Mouse (Mus musculus) ES-Bruce4 (cell line): Measurements from ENCODE around the gene Plekha5. TPM values are rescaled to one million over a fixed set of nuclear protein-coding genes. Genes with fewer than 3 reads are reported as not detected.

Source experiments
- H3K27ac ChIP-seq: 2 replicates; pipeline ENCODE4 v1.5.1; 2012; ENCODE audit warnings: low read length, inconsistent platforms; ENCODE audit not compliant: insufficient read depth
- H3K27me3 ChIP-seq: 2 replicates; pipeline ENCODE4 v1.6.1; 2012; ENCODE audit warnings: mild to moderate bottlenecking, low read length, inconsistent platforms; ENCODE audit not compliant: control insufficient read depth, poor library complexity, insufficient read depth, severe bottlenecking
- H3K36me3 ChIP-seq: 2 replicates; pipeline ENCODE4 v1.6.1; 2012; ENCODE audit warnings: inconsistent platforms, mild to moderate bottlenecking, low read length, moderate library complexity; ENCODE audit not compliant: control insufficient read depth, poor library complexity, insufficient read depth, severe bottlenecking
- H3K4me1 ChIP-seq: one replicate; pipeline ENCODE4 v1.8.1; 2011; ENCODE audit warnings: low read length; ENCODE audit not compliant: control insufficient read depth, insufficient read depth
- H3K4me3 ChIP-seq: 2 replicates; pipeline ENCODE4 v1.5.1; 2011; ENCODE audit warnings: low read depth, mild to moderate bottlenecking, low read length
- H3K9ac ChIP-seq: 2 replicates; pipeline ENCODE4 v1.6.1; 2012; ENCODE audit warnings: low read depth, mild to moderate bottlenecking, inconsistent platforms; ENCODE audit not compliant: poor library complexity, severe bottlenecking
- H3K9me3 ChIP-seq: replicated peaks from 2 replicates; pipeline ENCODE4 v1.6.1; 2012; ENCODE audit warnings: mild to moderate bottlenecking, low read length, inconsistent platforms; ENCODE audit not compliant: control insufficient read depth, poor library complexity, insufficient read depth, severe bottlenecking
- CTCF ChIP-seq: IDR thresholded peaks from one replicate; pipeline ENCODE4 v1.8.1; 2011; ENCODE audit warnings: low read depth, low read length
- EP300 ChIP-seq: IDR thresholded peaks from 2 replicates; pipeline ENCODE4 v1.6.1; 2011; ENCODE audit warnings: low read depth, low read length; ENCODE audit not compliant: insufficient read depth
- POLR2A ChIP-seq: IDR thresholded peaks from one replicate; pipeline ENCODE4 v1.8.1; 2011; ENCODE audit warnings: low read length; ENCODE audit not compliant: insufficient read depth
- polyA plus RNA-seq: library from polyadenylated mRNA; stranded (reverse); fragments of >200 nt; gene quantifications from 2 replicates; pipeline ENCODE4 v1.2.4, GENCODE M21; 2011; ENCODE audit warnings: low read depth; ENCODE audit not compliant: missing spikeins, insufficient read depth, insufficient read length

Gene Plekha5
- polyA plus RNA-seq, 1 experiment, result 80.3 TPM

GRCm38 (mm10) chr6:140512427-140512826 lies 88.6 kb downstream of the Plekha5 start:
- no peak overlapping the region for H3K4me3 ChIP-seq
- peaks cover 7% of the 10 kb centered on the region for H3K4me1 ChIP-seq
- no peak overlapping the region for H3K27ac ChIP-seq
- no peaks in the 10 kb centered on the region for H3K9me3 ChIP-seq
- no peaks in the 10 kb centered on the region for H3K27me3 ChIP-seq
- no peak overlapping the region for H3K9ac ChIP-seq
- TF ChIP-seq EP300 (no peak), POLR2A (no peak), CTCF (no peak)
- no peaks in the 10 kb centered on the region for H3K36me3 ChIP-seq

- Histone ChIP-seq H3K36me3 (no peaks in the 10 kb centered on the region), H3K27ac (no peak overlapping the region), H3K9me3 (no peaks in the 10 kb centered on the region), H3K9ac (no peak overlapping the region), H3K27me3 (no peaks in the 10 kb centered on the region), H3K4me3 (no peak overlapping the region), H3K4me1 (peaks cover 7% of the 10 kb centered on the region)
- no peak for TF ChIP-seq CTCF
- TF ChIP-seq POLR2A, result no peak
- no peak for TF ChIP-seq EP300
These were observed 90.6 kb downstream of the Plekha5 start for GRCm38 (mm10) chr6:140514205-140515110.

- H3K9me3 ChIP-seq, result no peaks in the 10 kb centered on the region
- no peak overlapping the region for H3K4me3 ChIP-seq
- no peak overlapping the region for H3K9ac ChIP-seq
- H3K27me3 ChIP-seq, result no peaks in the 10 kb centered on the region
- H3K4me1 ChIP-seq, result peaks cover 7% of the 10 kb centered on the region
- TF ChIP-seq POLR2A, result no peak
- no peak overlapping the region for H3K27ac ChIP-seq
- no peaks in the 10 kb centered on the region for H3K36me3 ChIP-seq
These were observed 91.7 kb downstream of the Plekha5 start for GRCm38 (mm10) chr6:140515550-140515949.

GRCm38 (mm10) chr6:140516202-140516601 lies 92.3 kb downstream of the Plekha5 start:
- Histone ChIP-seq H3K36me3 (no peaks in the 10 kb centered on the region), H3K27me3 (no peaks in the 10 kb centered on the region), H3K4me1 (peaks cover 7% of the 10 kb centered on the region), H3K27ac (no peak overlapping the region), H3K9me3 (no peaks in the 10 kb centered on the region), H3K9ac (no peak overlapping the region), H3K4me3 (no peak overlapping the region)
- TF ChIP-seq POLR2A (no peak), CTCF (no peak), EP300 (no peak)

- no peak for TF ChIP-seq POLR2A
- peak; percentile 92 for TF ChIP-seq CTCF
- H3K4me1 ChIP-seq, result peaks cover 7% of the 10 kb centered on the region
- H3K4me3 ChIP-seq, result no peak overlapping the region
- H3K9ac ChIP-seq, result no peak overlapping the region
- H3K36me3 ChIP-seq, result no peaks in the 10 kb centered on the region
- H3K9me3 ChIP-seq, result no peaks in the 10 kb centered on the region
- no peaks in the 10 kb centered on the region for H3K27me3 ChIP-seq
- no peak overlapping the region for H3K27ac ChIP-seq
These were observed 93.3 kb downstream of the Plekha5 start for GRCm38 (mm10) chr6:140517188-140517587.

- Histone ChIP-seq H3K4me3 (no peak overlapping the region), H3K4me1 (peaks cover 4% of the 10 kb centered on the region)
- TF ChIP-seq EP300, result no peak
- TF ChIP-seq POLR2A, result no peak
- TF ChIP-seq CTCF, result no peak
These were observed 95.2 kb downstream of the Plekha5 start for GRCm38 (mm10) chr6:140519019-140519418.

More at GRCm38 (mm10) chr6:140519019-140519418, 95.2 kb downstream of the Plekha5 start:
- H3K9ac ChIP-seq, result no peak overlapping the region
- no peaks in the 10 kb centered on the region for H3K27me3 ChIP-seq
- no peaks in the 10 kb centered on the region for H3K36me3 ChIP-seq
- no peak overlapping the region for H3K27ac ChIP-seq
- H3K9me3 ChIP-seq, result no peaks in the 10 kb centered on the region
